Mouse (Mus musculus) kidney, adult 8-10 months (tissue): ENCODE data around the gene Ubxn6.
A peak's percentile ranks its signal among the peaks of the same experiment; 100 is the strongest.
"Not testable (repeated sequence)": the region's sequence is repeated elsewhere in the genome, so short reads cannot be mapped to it uniquely, and the experiment has no call there.

ENCODE experiments used
- DNase-seq, 2 experiments: peaks; one replicate each; pipeline ENCODE4 v3.0.0; 2022

The Ubxn6 gene

GRCm38 (mm10) chr17:56098711-56099572 lies 24.1 kb upstream of the Ubxn6 start:
- no peak for DNase-seq

- no peak for DNase-seq
Measured at GRCm38 (mm10) chr17:56098180-56098579, 23.4 kb upstream of the Ubxn6 start.

- DNase-seq: no peak
Measured at GRCm38 (mm10) chr17:56096883-56097282, 22.1 kb upstream of the Ubxn6 start.

GRCm38 (mm10) chr17:56092794-56093193 lies 18.0 kb upstream of the Ubxn6 start:
- no peak for DNase-seq

- DNase-seq: no peak
Measured at GRCm38 (mm10) chr17:56092312-56092711, 17.5 kb upstream of the Ubxn6 start.

- DNase-seq: no peak
Measured at GRCm38 (mm10) chr17:56080781-56081585, 6.2 kb upstream of the Ubxn6 start.

GRCm38 (mm10) chr17:56079921-56080320 lies 5.1 kb upstream of the Ubxn6 start:
- peak; percentile 23 to 30 for DNase-seq

- peak; percentile 100 for DNase-seq
Measured at GRCm38 (mm10) chr17:56078880-56079795, 4.3 kb upstream of the Ubxn6 start, which contains the start of gene Hdgfl2. Gene Hdgfl2 (plus strand): TSS chr17:56079634.

- DNase-seq: peak; percentile 23 to 52
Measured at GRCm38 (mm10) chr17:56078361-56078760, 3.5 kb upstream of the Ubxn6 start.

GRCm38 (mm10) chr17:56077523-56077922 lies 2.7 kb upstream of the Ubxn6 start:
- DNase-seq: no peak

- peak; percentile 85 to 91 for DNase-seq
Measured at GRCm38 (mm10) chr17:56074097-56074826, 566 bp downstream of the Ubxn6 start.

GRCm38 (mm10) chr17:56072243-56072642 lies 2.6 kb downstream of the Ubxn6 start:
- DNase-seq: no peak

GRCm38 (mm10) chr17:56071126-56071525 lies 3.7 kb downstream of the Ubxn6 start:
- no peak for DNase-seq

- DNase-seq: no peak
Measured at GRCm38 (mm10) chr17:56069066-56069465, 5.8 kb downstream of the Ubxn6 start.

- DNase-seq: no peak
Measured at GRCm38 (mm10) chr17:56066451-56066850, 8.4 kb downstream of the Ubxn6 start.

- DNase-seq: not testable (repeated sequence)
Measured at GRCm38 (mm10) chr17:56065715-56066114, 9.1 kb downstream of the Ubxn6 start.

- no peak for DNase-seq
Measured at GRCm38 (mm10) chr17:56062081-56062480, 12.7 kb downstream of the Ubxn6 start.

GRCm38 (mm10) chr17:56057381-56058120 lies 17.3 kb downstream of the Ubxn6 start:
- no peak for DNase-seq

GRCm38 (mm10) chr17:56055945-56056678 lies 18.7 kb downstream of the Ubxn6 start:
- DNase-seq: no peak

- no peak for DNase-seq
Measured at GRCm38 (mm10) chr17:56054938-56055337, 19.9 kb downstream of the Ubxn6 start.
